Mouse (Mus musculus) stomach, embryonic 16.5 days (tissue): Measurements from ENCODE around the gene Sox12. TPM values are rescaled to one million over a fixed set of nuclear protein-coding genes. Genes with fewer than 3 reads are reported as not detected.

Source experiments
- ATAC-seq: fragments of 200-750 bp; cut with Nextera tagmentation; 2 replicates; pipeline ENCODE4 v1.8.0; 2017; ENCODE audit warnings: moderate number of reproducible peaks, moderate TSS enrichment; ENCODE audit not compliant: insufficient read depth, low FRiP score
- H3K27ac ChIP-seq: fragments of 300-500 bp; sonication (generic); 2 replicates; pipeline ENCODE4 v1.5.1; 2014; ENCODE audit warnings: low read length
- H3K27me3 ChIP-seq: fragments of 300-500 bp; sonication (generic); 2 replicates; pipeline ENCODE4 v1.6.1; 2014; ENCODE audit warnings: low read length, control low read depth, mixed read lengths; ENCODE audit not compliant: control insufficient read depth, insufficient read depth
- H3K36me3 ChIP-seq: fragments of 300-500 bp; sonication (generic); 2 replicates; pipeline ENCODE4 v1.6.1; 2014; ENCODE audit warnings: low read length; ENCODE audit not compliant: control insufficient read depth, insufficient read depth
- H3K4me1 ChIP-seq: fragments of 300-500 bp; sonication (generic); 2 replicates; pipeline ENCODE4 v1.6.1; 2014; ENCODE audit warnings: low read length, control low read depth, mixed read lengths; ENCODE audit not compliant: control insufficient read depth, insufficient read depth
- H3K4me2 ChIP-seq: fragments of 300-500 bp; sonication (generic); 2 replicates; pipeline ENCODE4 v1.6.1; 2014; ENCODE audit warnings: low read depth, low read length, mixed read lengths
- H3K4me3 ChIP-seq: fragments of 300-500 bp; sonication (generic); replicated peaks from 2 replicates; pipeline ENCODE4 v1.5.1; 2014; ENCODE audit warnings: mild to moderate bottlenecking, low read length
- H3K9ac ChIP-seq: fragments of 300-500 bp; sonication (generic); 2 replicates; pipeline ENCODE4 v1.6.1; 2014; ENCODE audit warnings: low read length
- H3K9me3 ChIP-seq: fragments of 300-500 bp; sonication (generic); replicated peaks from 2 replicates; pipeline ENCODE4 v1.6.1; 2016; ENCODE audit warnings: low read length, control low read depth; ENCODE audit not compliant: control insufficient read depth
- WGBS: fragments of 180-500 bp; shearing (Covaris S2); extraction: QIAGEN DNeasy Blood & Tissue Kit; methylation state at CpG from one replicate; pipeline ENCODE4 v1.1.7; 2014; 5-methylcytosine and 5-hydroxymethylcytosine counted together
- polyA plus RNA-seq: library from polyadenylated mRNA; unstranded; fragments of >200 nt; fragmentation: Nextera tagmentation; extraction: Ambion mirVana; gene quantifications from 2 replicates; pipeline ENCODE4 v1.2.1, GENCODE M21; 2015

The Sox12 gene
- polyA plus RNA-seq, 1 experiment from 2014 or later = 5.2 TPM

- Histone ChIP-seq H3K36me3 (0 out of 2 replicates have a peak, but pooled peaks cover 4% of the 10 kb centered on the region), H3K27ac (peak overlapping the region; percentile 99), H3K4me2 (peak overlapping the region; percentile 87), H3K27me3 (no peaks in the 10 kb centered on the region), H3K4me1 (peaks cover 35% of the 10 kb centered on the region), H3K9ac (peak overlapping the region; percentile 64), H3K9me3 (peaks cover 6% of the 10 kb centered on the region; the same call in 1 of the 2 replicates), H3K4me3 (peak overlapping the region; percentile 88)
- no peak for ATAC-seq
- 9% methylated on average over 7 of the region's 7 CpGs for WGBS
Observed at GRCm38 (mm10) chr2:152411471-152411870, 13.6 kb upstream of the Sox12 start.

DNA sequence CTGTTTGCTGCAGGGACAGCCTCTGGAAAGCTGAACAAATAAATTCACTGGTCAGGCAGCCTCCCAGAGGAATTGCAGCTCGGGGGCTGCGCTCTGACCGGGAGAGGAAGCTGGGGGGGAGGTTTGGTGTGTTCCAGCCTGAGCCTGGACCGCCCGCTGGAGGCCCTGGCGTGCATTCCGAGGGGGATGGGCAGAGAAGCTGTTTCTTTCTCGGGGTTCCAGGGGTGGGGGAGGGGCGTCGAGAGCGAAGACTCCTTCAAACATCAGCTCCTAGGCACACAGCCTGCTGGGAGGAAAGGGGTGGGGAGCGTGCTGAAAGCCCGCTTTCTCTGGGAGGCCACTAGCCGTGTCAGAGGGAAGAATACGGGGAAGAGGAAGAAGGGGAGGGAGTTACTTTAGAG is 13.1 kb upstream of the Sox12 start:
- Histone ChIP-seq H3K36me3 (no peaks in the 10 kb centered on the region), H3K4me2 (peak overlapping the region; percentile 87), H3K4me1 (peaks cover 37% of the 10 kb centered on the region), H3K9me3 (peaks cover 4% of the 10 kb centered on the region; the same call in 1 of the 2 replicates), H3K4me3 (peak overlapping the region; percentile 88), H3K27me3 (no peaks in the 10 kb centered on the region), H3K27ac (peak overlapping the region; percentile 99), H3K9ac (peak overlapping the region; percentile 64)
- ATAC-seq = peak; percentile 79
- WGBS = under 1% methylated on average over 15 of the region's 15 CpGs

- no peak for ATAC-seq
- 61% methylated on average over 6 of the region's 6 CpGs for WGBS
- peak overlapping the region; percentile 99 for H3K27ac ChIP-seq
- H3K36me3 ChIP-seq = no peaks in the 10 kb centered on the region
- no peak overlapping the region for H3K4me2 ChIP-seq
- H3K4me1 ChIP-seq = peaks cover 31% of the 10 kb centered on the region
- H3K27me3 ChIP-seq = no peaks in the 10 kb centered on the region
- H3K4me3 ChIP-seq = no peak overlapping the region
- no peaks in the 10 kb centered on the region for H3K9me3 ChIP-seq
- H3K9ac ChIP-seq = no peak overlapping the region; the same call in 1 of the 2 replicates
Observed at GRCm38 (mm10) chr2:152409781-152410180, 11.9 kb upstream of the Sox12 start.

DNA sequence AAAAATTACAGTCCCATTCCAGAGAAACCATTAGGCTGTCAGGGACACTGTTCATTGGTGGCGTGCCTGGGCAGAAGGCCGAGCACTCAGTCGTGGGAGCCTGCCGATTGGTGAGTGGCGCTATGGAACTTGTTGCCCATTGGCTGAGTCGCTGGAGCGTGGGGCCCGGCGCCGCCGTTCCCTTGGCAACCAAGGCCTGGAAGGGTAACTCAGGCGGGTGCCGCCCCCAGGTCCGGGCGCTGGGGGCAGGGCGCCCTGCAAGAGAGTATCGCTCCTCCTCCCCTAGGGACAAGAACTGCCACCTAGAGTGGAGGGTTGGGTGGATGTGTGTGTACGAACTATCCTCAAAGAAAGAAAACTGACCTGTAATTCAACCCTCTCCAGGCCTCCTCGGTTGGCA is 8.3 kb upstream of the Sox12 start:
- Histone ChIP-seq H3K4me3 (peak overlapping the region; percentile 38), H3K27me3 (no peaks in the 10 kb centered on the region), H3K9me3 (no peaks in the 10 kb centered on the region), H3K27ac (peak overlapping the region; percentile 84), H3K36me3 (no peaks in the 10 kb centered on the region), H3K4me2 (peak overlapping the region; percentile 63), H3K9ac (peak overlapping the region; percentile 62), H3K4me1 (peaks cover 21% of the 10 kb centered on the region)
- peak; percentile 95 for ATAC-seq
- 0% methylated on average over 19 of the region's 19 CpGs for WGBS

DNA sequence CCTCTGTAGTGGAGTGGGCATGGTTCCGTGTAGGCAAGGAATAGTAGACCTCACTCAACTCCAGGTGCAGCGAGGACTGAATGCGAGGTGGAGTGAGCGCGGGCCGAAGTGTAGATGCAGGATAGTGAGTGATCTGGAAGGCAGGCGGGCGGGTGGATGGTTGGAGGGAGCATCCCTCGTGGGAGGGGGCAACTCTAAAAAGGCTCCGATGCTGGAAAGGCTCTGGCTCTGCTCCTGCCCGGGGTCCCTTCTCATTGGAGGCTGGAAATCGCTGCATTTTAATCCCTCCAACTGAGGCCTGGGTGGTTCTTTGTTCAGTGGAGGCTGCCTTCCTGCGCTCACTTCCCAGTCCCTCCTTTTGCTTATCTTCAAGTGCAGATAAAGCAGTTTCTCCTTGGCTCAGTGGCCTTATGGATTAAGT is 1.3 kb upstream of the Sox12 start:
- Histone ChIP-seq H3K4me2 (peak overlapping the region; percentile 90), H3K27me3 (no peaks in the 10 kb centered on the region), H3K9ac (peak overlapping the region; percentile 95), H3K36me3 (no peaks in the 10 kb centered on the region), H3K4me1 (peaks cover 18% of the 10 kb centered on the region), H3K27ac (peak overlapping the region; percentile 99), H3K9me3 (no peaks in the 10 kb centered on the region), H3K4me3 (peak overlapping the region; percentile 85)
- 5% methylated on average over 13 of the region's 13 CpGs for WGBS
- no peak; the same call in 1 of the 2 replicates for ATAC-seq

DNA sequence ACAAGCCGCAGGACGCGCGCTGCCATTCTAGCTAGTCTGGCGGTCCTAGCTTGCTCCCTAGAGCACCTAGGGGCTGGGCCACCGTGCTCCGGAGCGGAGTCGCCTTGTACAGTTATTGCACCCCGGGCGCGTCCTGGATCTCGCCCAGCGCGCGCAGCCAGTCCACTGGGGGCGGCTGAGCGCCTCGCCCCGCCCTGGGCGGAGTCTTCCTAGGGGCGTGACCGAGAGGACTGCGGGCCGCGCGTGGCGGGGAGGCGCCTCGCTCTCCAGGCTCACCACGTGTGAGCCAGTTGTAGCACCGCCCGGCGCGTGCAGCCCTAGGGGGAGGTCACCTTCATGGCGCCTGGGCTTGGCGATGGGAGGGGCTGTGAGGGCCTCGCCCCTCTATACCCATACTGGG is 828 bp upstream of the Sox12 start:
- Histone ChIP-seq H3K9ac (peak overlapping the region; percentile 95), H3K4me1 (peaks cover 22% of the 10 kb centered on the region), H3K36me3 (no peaks in the 10 kb centered on the region), H3K27ac (peak overlapping the region; percentile 99), H3K27me3 (no peaks in the 10 kb centered on the region), H3K4me3 (peak overlapping the region; percentile 85), H3K4me2 (peak overlapping the region; percentile 90), H3K9me3 (no peaks in the 10 kb centered on the region)
- under 1% methylated on average over 38 of the region's 38 CpGs for WGBS
- ATAC-seq = peak; percentile 88

- Histone ChIP-seq H3K4me2 (peak overlapping the region; percentile 90), H3K4me3 (peak overlapping the region; percentile 85), H3K27me3 (no peaks in the 10 kb centered on the region), H3K36me3 (no peaks in the 10 kb centered on the region), H3K9ac (peak overlapping the region; percentile 95), H3K4me1 (peaks cover 26% of the 10 kb centered on the region), H3K27ac (peak overlapping the region; percentile 99), H3K9me3 (no peaks in the 10 kb centered on the region)
- 0 out of 2 replicates have a peak, but pooled peaks have one; percentile 4 for ATAC-seq
- WGBS = under 1% methylated on average over 76 of the region's 77 CpGs
Observed at GRCm38 (mm10) chr2:152397004-152397589, 766 bp downstream of the Sox12 start.

GRCm38 (mm10) chr2:152396110-152397003 is 1.5 kb downstream of the Sox12 start:
- H3K36me3 ChIP-seq = no peaks in the 10 kb centered on the region
- H3K9me3 ChIP-seq = no peaks in the 10 kb centered on the region
- WGBS = under 1% methylated on average over 45 of the region's 46 CpGs
- H3K4me2 ChIP-seq = peak overlapping the region; percentile 90
- peak overlapping the region; percentile 85 for H3K4me3 ChIP-seq
- peak; percentile 75 for ATAC-seq
- peak overlapping the region; percentile 99 for H3K27ac ChIP-seq
- H3K4me1 ChIP-seq = peaks cover 26% of the 10 kb centered on the region
- peak overlapping the region; percentile 95 for H3K9ac ChIP-seq
- no peaks in the 10 kb centered on the region for H3K27me3 ChIP-seq
